Mouse (Mus musculus): ENCODE results near the gene Map4.

GRCm38 (mm10) chr9:109914269-109914926 lies 16.9 kb upstream of the Map4 start:
- TF ChIP-seq POLR2A (IDR thresholded peaks at IDR 0.05; ENCODE audit: control insufficient read depth, low read depth, low read length) (no peak), CTCF (IDR thresholded peaks at IDR 0.05; ENCODE audit: control insufficient read depth, insufficient read depth, insufficient replicate concordance, low read depth, low read length) (no peak)

All from testis, adult 2 months (tissue).